Mouse (Mus musculus): ENCODE data around the gene Alox12b.
A peak's percentile ranks its signal among the peaks of the same experiment; 100 is the strongest.

The Alox12b gene

DNA sequence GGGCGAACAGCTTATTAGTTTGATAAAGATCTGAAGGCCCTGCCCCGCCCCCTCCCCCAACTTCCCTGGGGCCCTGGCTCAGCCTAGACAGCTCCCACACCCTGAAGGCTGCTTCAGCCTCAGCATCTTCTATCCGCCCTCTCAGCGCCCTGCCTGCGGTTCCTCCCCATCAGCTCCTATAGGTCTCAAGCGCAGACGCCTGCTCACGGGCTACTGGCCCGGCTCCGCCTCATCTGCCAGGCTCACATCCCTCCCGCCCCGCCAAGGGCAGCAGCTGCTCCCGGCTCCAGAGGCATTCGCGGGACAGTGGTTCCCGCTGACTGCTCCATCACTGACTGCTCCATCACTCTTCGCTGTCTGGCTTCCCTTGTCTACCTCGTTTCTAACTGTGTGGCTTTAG is at the start of gene Alox12b:
TSS of gene Alox12b (plus strand) at position 190 of the 400 bp plus-strand sequence.
- no peak for DNase-seq (ENCODE audit: low spot score)

DNA sequence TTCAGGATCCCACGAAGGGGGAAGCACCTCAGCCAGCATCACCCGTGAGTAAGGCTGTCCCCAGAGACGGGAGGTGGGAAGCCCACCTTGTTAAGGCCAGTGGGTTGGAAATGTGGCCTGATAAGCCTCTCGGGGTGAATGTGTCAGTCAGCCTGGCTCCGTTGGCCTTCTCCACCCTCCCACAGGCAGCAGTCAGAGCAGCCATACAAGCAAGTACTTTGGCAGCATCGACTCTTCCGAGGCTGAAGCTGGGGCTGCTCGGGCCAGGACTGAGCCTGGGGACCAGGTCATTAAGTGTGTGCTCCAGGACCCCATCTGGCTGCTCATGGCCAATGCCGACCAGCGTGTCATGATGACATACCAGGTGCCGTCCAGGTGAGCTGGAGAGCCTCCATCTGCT is 49.1 kb upstream of the Alox12b start:
- DNase-seq (ENCODE audit: low spot score): peak; percentile 38

DNA sequence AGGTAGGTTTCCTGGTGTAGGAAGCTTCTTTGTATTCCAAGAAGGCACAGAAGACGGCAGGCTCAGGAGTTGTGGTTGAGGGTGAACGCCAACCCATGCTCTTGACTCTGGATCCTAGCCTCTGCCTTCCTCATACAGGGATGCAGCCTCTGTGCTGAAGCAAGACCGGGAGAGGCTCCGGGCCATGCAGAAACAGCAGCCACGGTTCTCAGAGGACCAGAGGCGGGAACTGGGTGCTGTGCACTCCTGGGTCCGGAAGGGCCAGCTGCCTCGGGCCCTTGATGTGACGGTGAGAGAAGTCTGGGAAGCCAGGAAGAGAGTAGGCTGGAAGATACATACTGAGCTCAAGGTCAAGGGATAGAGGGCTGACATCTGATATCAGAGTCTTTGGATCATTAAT is 48.6 kb upstream of the Alox12b start:
- peak; percentile 39 for DNase-seq (ENCODE audit: low spot score)

DNA sequence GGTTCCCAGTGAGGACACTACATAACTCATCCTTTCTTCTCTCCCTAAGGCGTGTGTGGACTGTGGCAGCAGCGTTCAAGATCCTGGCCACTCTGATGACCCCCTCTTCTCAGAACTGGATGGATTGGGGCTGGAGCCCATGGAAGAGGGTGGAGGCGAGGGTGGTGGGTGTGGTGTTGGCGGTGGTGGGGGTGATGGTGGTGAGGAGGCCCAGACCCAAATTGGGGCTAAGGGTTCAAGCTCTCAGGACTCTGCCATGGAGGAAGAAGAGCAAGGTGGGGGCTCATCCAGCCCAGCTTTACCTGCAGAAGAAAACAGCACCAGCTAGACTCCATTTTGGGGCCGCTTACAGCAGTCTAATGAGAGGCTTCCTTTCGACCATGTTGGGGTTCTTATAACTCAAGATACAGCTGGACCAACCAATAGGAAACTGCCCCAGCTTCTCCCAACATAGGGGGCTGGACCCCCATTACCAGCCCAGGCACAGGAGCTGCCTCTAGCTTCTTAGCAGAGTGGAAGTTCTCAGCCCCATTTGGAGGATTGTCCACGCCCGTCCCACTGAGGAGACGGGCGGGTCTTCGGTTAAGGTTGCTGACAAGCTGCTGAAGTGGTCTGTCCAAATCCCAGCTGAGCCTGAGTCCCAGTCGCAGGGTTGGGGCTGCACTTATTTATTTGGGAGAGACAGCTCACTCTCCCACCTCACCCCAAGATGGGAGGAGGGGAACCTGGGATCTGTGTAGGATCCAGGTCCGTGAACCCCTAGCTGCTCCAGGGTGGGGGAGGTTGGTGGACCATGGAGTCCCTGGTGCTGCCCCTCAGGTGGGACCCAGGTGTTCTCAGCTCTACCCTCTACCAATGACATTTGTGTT is 47.5 kb upstream of the Alox12b start:
- DNase-seq (ENCODE audit: low spot score): no peak

DNA sequence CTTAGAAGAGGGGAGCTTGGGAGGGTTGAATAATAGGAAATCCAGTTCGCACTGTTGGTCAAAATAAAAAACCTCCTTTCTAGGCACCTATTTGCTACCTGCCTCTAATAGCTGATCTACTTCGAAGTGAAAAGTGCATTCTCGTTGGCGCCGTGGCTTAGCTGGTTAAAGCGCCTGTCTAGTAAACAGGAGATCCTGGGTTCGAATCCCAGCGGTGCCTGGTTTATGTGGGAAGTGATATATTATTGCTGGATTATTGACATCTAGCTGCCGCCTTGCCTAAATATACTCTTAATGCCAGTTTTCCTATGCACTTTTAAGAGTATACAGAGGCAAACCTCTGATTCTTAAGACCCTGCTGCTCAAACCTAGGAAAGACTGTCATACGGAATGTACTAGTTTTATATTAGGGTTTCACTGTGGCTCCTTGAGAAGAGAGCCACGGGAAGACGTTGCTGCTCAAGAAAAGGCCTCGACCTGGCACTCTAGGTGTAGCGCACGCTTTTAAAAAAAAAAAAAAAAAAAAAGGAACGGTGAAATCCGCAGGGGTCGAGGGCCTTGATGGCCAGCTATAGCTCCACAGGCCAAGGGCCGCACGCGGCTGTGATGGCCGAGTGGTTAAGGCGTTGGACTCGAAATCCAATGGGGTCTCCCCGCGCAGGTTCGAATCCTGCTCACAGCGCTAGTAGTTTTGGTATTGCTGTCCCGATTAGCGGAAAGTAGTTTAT is 46.3 kb upstream of the Alox12b start:
- peak; percentile 98 for DNase-seq (ENCODE audit: low spot score)

DNA sequence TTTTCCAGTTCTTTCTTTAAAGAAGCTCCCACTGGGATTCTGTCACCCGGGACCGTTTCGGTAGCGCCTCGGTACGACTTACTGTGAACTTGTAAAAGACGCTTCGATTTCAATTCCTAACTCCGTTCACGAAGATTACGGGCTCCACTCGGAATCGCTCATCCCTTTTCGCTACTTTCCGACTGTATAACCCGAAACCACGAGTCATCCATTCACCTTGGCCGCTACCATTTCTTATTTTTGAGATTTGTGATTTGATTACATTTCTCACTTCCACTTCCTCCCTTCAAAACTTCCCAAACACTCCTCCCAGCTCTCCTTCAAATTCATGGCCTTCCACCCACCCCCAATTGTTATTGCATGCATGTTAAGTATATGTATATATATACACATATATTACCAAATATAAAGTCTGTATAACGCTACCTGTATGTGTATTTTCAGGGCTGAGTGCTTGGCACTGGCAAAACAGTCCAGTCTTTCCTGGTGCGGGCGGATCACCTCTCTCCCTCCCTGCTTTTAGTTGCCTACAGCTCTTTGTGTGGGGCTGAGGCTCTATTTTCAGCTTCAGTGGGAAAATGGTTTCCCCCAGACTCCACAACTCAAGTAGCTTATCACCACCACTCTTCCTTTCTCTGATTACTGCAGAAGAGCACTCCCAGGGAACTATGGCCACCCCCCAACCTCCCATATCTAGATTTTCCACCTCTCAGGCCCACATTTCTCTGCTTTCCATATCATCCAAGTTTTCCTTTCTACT is 45.6 kb upstream of the Alox12b start:
- no peak for DNase-seq (ENCODE audit: low spot score)

DNA sequence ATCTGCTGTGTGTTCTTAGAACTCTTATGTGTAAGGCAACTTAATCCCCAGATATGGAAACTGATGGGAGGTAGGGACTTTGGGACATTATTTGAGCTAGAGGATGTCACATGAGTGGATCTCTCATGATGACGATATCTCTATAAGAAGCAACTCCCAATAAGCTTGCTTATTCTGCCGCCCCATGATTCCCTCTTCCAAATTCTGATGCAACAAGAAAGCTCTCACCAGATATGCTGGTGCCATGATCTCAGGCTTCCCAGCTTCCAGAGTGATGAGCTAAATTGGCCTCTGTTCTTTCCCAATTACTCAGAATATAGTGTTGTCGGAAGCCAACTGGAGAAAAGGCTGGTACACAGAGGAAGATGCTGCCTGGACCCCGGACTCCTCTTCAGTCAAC is 44.9 kb upstream of the Alox12b start:
- no peak for DNase-seq (ENCODE audit: low spot score)

DNA sequence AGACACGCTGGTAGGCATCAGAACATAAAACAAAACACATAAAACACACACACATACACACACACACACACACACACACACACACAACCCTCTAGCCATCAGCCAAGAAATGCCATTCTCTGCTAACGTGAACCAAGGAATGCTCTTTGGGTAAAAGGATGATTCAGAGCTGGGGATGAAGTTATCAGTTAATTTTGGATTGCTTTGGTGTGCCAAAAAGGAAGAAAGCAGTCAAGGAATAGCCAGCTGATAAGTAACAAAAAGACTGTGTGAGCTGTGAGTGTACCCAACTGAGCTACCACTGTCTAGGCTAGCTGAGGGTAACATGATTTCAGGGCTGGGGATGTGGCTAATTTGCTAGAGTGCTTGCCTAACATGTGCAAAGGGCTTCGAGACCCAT is 42.8 kb upstream of the Alox12b start:
- no peak for DNase-seq (ENCODE audit: low spot score)

DNA sequence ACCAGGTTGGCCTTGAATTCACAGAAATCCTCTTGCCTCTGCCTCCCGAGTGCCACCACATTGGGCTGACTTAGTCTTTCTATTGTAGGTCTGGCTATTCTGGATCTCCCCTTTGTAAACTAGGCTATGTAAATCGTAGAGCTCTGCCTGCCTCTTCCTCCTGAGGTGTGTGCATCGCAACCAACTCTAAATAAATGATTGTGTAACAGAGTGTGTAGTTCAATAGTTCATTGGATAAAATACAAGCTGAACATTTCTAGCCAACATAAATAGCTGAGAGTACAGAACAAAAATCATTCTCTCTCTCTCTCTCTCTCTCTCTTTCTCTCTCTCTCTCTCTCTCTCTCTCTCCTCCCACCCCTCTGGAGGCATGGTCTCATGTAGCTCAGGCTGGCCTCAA is 42.2 kb upstream of the Alox12b start:
- DNase-seq (ENCODE audit: low spot score): no peak

DNA sequence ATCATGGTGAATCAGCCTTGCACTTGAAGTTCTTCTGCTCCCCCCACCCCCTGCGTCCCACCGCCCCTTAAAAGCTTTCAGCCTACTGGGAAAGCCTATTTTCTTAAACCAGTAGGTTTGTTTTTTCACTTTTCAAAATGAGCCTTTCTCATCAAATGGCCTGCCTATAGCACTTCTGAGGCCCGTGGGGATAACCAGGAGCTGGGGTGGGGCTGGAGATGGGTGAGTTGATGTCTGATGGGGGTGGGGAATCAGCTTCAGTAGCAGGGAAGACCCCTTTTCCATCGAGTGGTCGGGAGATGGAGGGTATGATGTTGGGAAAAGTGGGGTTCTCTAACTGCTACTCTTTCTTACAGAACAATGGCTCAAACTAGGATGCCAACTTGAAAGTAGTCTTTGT is 39.9 kb upstream of the Alox12b start:
- no peak for DNase-seq (ENCODE audit: low spot score)

DNA sequence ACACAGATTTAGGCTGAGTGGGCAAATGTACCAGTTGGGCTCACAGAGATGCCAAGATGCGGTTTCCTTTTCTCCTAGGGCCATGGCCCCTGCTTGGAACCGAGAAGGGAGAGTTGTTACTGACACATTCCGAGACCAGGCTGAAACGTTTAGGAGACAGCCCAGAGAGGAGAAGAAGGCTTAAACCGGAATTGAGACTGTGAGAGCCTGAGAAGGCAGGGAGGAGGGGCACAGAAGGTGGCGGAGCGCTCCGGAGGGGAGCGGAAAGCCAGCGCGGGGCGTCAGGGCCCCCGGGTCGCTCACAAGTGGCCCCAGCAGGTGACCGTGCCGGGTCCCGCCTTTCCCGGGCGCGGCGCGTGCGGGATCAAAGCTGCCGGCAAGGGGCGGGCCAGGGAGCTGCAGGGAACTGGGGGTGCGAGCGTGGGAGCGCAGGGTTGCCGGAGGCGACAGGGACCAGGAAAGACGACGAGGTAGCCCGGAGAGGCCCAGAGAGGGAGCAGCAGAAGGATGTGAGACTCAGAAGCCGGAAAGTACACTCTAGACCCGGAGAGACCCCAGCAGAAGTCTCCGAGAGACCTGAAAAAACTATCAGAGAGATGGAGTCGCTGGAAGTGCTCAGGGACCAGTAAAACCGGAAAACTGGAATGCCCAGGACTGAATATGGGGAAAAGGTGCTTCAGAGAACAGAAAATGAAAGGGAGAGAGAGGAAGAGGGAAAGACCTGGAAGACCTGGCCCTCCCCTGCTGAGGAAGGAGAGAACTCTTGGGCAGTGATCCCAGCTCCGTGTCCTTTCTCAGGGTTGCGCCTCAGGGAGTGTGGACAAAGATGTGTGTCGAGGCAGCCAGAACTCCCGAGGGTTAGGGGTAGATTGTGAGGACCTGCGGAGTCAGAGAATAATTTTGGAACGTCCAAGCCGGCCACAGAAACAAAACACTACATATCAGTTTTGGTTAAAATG is 38.8 kb upstream of the Alox12b start:
- peak; percentile 79 for DNase-seq (ENCODE audit: low spot score)

DNA sequence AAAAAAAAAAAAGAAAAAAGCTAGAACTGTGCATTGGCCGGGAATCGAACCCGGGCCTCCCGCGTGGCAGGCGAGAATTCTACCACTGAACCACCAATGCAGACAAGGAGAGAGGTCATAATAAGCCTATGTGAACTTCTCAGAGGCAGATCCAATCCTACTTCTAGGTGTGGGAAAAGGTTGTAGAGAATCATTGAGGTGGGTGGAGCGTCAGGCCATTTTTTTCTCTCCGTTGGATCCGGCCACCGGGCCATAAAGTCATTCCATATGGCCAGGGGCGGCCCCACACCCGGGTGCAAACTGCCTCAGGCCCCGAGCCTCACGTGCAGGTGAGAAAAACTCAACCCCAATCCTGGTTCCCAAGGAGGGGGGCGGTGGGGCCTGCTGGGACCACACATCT is 38.0 kb upstream of the Alox12b start:
- peak; percentile 91 for DNase-seq (ENCODE audit: low spot score)

DNA sequence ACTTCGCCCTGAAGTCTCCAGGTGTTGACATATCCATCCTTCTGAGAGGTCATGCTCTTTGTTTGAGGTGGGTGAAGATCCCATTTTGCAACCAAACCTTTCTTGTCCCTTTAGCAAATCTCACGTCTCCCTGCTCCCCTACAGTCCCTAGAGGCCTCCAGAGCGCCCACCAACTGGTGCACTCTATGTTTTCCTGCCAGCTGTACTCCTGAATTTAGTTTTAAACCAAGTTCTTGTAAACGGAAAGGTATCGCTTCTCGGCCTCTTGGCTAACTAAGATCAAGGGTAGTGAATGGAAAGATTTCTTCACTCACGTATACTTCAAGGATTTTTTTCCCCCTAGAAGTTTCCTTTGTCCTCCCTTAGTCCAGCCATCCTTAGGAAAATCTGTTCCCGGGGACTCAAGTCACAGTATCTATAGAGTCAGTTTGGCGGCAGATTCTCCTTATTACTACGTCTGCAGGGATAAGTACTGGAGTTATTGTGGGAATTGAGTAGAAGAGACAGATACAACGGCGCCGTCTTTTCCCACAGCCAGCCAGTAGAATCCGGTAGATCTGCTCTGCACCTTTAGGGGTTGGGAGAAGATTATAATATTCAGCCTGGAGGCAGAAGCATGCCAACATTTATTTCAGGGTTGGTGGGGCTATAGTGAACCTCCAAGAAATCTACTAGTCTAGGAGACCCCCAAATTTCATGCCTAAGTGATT is 37.2 kb upstream of the Alox12b start:
- no peak for DNase-seq (ENCODE audit: low spot score)

DNA sequence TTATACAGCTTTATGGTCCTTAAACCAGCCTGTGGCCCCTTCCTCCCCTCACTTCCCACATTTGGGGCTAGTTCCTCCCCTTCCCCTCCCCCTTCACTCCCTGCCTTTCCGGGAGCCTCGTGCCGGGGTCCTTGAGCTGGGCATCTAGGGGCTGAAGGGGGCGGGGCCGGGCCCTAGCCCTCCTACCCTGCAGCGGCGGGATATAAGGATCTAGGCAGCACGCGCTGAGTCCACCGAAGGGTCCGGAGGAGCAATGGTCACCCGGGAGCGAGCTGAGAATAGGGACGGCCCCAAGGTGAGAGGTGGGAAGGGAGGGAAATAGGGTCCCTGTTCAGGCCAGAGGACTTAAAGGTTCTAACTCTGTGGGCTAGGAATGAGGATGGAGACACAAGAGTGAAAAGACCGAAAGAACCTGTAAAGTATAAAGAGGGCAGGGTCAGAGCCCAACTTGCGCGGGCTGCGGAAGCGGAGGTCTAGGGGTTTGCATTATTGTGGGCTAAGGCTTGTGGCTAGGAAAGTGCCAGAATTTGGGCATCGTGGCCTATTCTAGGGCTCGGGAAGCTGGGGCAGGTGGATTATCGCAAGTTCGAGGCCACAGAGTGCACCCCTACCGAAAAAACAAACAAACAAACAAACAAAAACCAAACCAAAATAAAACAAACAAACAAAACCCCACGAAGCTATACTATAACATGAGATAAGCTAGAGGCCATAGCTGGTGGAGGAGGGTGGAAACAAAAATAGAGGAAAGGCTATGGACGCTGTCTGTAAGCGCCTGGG is 36.4 kb upstream of the Alox12b start, which contains the start of gene Hes7:
TSS of gene Hes7 (plus strand) at position 184 of the 780 bp plus-strand sequence.
- no peak for DNase-seq (ENCODE audit: low spot score)

DNA sequence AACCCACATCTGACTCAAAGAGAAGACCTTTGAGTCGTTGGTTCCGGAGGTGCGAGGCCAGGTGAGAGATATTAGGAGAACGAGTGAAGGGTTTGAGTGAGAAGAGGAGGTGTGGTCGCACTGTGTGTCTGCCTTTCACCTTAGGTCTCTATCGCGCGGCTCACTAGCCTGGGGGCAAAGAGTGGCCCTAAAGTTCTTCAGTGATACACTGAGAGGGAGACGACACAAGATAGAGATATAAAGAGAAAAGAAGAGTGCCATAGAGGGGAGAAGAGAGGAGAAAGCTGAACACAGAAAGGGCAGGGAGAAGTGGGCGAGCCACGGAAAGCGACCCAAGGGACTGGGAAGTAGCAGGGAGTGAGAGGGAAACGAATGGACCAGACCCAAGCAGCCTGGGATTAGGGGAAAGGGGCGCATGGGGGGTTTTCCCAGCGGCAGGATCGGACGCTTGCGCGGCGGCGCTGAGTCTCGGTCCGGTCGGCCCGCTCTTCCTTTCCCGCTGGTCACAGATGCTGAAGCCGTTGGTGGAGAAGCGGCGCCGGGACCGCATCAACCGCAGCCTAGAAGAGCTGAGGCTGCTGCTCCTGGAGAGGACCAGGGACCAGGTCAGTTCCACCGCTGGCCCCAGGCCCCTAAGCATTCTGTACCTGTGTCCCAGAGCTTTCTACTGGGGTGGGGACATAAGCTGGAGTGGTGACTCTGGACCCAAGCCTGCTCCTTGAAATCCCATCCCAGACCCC is 35.6 kb upstream of the Alox12b start:
- DNase-seq (ENCODE audit: low spot score): no peak

DNA sequence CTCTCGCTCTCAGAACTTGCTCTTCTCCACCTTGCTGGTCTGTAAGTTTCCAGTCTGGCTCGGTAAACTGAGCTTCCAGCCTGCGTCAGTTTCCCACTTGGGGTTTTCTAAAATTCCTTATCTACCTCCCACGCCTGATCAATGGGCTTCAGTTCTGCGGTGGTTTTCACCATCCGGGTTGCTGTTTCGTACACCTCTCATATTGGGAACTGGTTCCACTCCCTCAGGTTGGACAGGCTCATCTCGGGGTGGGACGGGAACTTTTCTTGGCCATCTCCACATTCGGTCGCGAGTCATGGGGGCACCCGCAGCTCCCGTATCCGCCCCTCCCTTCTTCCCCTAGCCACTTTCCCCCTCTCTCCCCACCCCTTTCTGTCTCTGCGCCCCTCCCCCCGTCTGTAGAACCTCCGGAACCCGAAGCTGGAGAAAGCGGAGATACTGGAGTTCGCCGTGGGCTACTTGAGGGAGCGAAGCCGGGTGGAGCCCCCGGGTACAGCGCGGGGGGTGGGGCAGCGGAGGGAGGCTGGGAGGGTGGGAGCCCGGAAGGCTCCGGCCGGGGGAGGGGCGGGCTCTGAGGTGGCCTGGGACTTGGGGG is 35.0 kb upstream of the Alox12b start:
- peak; percentile 83 for DNase-seq (ENCODE audit: low spot score)

DNA sequence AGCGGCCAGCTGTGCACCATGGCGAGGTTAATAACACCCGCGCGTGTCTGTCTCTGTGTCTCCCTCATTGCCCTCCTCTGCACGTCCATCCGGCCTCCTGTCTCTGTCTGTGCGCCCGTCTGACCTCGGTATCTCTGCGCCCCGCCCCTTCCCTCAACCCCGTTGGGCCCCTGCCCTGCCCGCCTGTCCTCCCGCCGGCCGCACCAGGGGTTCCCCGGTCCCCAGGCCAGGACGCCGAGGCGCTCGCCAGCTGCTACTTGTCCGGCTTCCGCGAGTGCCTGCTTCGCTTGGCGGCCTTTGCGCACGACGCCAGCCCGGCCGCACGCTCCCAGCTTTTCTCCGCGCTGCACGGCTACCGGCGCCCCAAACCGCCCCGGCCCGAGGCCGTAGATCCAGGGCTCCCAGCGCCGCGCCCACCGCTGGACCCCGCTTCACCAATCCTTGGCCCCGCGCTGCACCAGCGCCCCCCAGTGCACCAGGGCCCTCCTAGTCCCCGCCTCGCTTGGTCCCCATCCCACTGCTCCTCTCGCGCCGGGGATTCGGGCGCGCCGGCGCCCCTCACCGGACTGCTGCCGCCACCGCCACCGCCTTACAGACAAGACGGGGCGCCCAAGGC is 34.3 kb upstream of the Alox12b start, which contains the start of gene 9130213A22Rik:
TSS of gene 9130213A22Rik (minus strand) at position 254 of the 616 bp plus-strand sequence.
- peak; percentile 91 for DNase-seq (ENCODE audit: low spot score)

DNA sequence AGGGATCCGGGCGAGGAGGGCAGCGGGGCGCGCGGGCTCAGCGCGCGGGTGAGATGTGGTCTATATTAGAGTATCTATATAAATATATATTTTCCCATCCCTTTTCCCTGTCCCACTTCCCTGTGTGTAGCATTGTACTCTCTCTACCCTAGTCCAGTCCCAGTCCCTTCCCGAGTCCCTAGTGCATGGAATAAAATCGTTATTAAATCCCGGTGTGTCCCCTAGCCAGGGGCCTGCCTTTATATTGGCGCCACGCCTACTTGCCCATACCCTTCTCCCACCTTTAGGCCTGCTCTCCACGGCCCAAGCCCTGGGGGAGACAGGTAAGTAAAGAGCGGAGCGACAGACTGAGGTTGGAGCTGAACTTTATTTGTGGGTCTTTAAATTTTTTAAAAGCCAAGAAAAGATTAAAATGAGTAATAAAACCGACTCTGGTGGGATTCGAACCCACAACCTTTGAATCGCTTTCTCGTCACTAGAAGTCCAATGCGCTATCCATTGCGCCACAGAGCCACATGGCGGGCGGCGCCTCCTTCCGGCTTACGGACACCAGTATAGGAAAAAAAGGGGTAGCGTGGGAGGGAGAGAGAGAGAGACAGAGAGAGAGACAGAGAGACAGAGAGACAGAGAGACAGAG is 33.6 kb upstream of the Alox12b start:
- DNase-seq (ENCODE audit: low spot score): peak; percentile 90

All from testis, postnatal 10 days (tissue).